Mouse (Mus musculus) liver, embryonic 11.5 days (tissue): Measurements from ENCODE around the gene Hivep2. TPM values are rescaled to one million over a fixed set of nuclear protein-coding genes. Genes with fewer than 3 reads are reported as not detected.

ENCODE experiments used
- ATAC-seq: fragments of 200-750 bp; cut with Nextera tagmentation; replicated peaks from 2 replicates; pipeline ENCODE4 v1.8.0; 2017; ENCODE audit warnings: moderate number of reproducible peaks, mild to moderate bottlenecking, moderate TSS enrichment, moderate library complexity; ENCODE audit not compliant: low FRiP score
- DNase-seq: peaks from one replicate; pipeline ENCODE4 v3.0.0-alpha.2; 2017; ENCODE audit warnings: low spot score
- H3K27ac ChIP-seq: fragments of 300-500 bp; sonication (generic); 2 replicates; pipeline ENCODE4 v1.5.1; 2014; ENCODE audit warnings: mild to moderate bottlenecking, low read depth, low read length, control low read depth
- H3K27me3 ChIP-seq: fragments of 300-500 bp; sonication (generic); replicated peaks from 2 replicates; pipeline ENCODE4 v1.6.1; 2014; ENCODE audit warnings: low read length, mixed read lengths; ENCODE audit not compliant: control insufficient read depth, insufficient read depth
- H3K36me3 ChIP-seq: fragments of 300-500 bp; sonication (generic); 2 replicates; pipeline ENCODE4 v1.6.1; 2014; ENCODE audit warnings: mild to moderate bottlenecking, low read length, moderate library complexity, mixed read lengths; ENCODE audit not compliant: control insufficient read depth, insufficient read depth
- H3K4me1 ChIP-seq: fragments of 300-500 bp; sonication (generic); replicated peaks from 2 replicates; pipeline ENCODE4 v1.6.1; 2014; ENCODE audit warnings: low read length, mixed read lengths; ENCODE audit not compliant: control insufficient read depth, insufficient read depth
- H3K4me2 ChIP-seq: fragments of 300-500 bp; sonication (generic); 2 replicates; pipeline ENCODE4 v1.6.1; 2014; ENCODE audit warnings: mild to moderate bottlenecking, control low read depth, moderate library complexity
- H3K4me3 ChIP-seq: fragments of 300-500 bp; sonication (generic); 2 replicates; pipeline ENCODE4 v1.5.1; 2014; ENCODE audit warnings: low read depth, low read length, control low read depth
- H3K9ac ChIP-seq: fragments of 300-500 bp; sonication (generic); 2 replicates; pipeline ENCODE4 v1.6.1; 2014; ENCODE audit warnings: low read depth, low read length, control low read depth
- H3K9me3 ChIP-seq: fragments of 300-500 bp; sonication (generic); 2 replicates; pipeline ENCODE4 v1.6.1; 2016; ENCODE audit warnings: low read length, inconsistent platforms, mixed read lengths; ENCODE audit not compliant: control insufficient read depth
- WGBS: fragments of 180-500 bp; shearing (Covaris S2); extraction: QIAGEN DNeasy Blood & Tissue Kit; methylation state at CpG from one replicate; pipeline ENCODE4 v1.1.7; 2014; 5-methylcytosine and 5-hydroxymethylcytosine counted together
- polyA plus RNA-seq: library from polyadenylated mRNA; unstranded; fragments of >200 nt; fragmentation: Nextera tagmentation; extraction: Ambion mirVana; gene quantifications from 2 replicates; pipeline ENCODE4 v1.2.1, GENCODE M21; 2014

Gene Hivep2
- polyA plus RNA-seq, 1 experiment from 2014 or later, result 2.2 TPM

DNA sequence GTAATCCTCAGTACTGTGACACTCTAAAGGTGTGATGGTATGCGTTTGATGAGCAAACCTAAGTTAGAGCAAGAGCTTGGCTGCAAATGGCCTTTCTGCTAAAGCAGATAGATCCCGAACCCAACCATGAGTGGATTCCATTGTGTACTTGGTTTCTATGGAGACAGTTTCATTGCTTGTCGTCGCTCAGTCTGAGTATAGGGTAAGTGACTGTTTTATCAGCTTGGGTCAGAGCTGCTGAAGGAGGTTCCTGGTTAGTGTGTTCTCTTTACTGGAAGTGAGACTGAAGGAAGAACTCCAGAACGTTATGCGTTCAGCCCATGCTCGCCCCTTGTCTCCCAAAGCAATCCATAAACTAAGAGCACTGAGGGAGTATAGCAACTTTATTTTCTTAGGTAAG is 54.4 kb downstream of the Hivep2 start:
- DNase-seq, result no peak
- no peaks in the 10 kb centered on the region for H3K4me1 ChIP-seq

DNA sequence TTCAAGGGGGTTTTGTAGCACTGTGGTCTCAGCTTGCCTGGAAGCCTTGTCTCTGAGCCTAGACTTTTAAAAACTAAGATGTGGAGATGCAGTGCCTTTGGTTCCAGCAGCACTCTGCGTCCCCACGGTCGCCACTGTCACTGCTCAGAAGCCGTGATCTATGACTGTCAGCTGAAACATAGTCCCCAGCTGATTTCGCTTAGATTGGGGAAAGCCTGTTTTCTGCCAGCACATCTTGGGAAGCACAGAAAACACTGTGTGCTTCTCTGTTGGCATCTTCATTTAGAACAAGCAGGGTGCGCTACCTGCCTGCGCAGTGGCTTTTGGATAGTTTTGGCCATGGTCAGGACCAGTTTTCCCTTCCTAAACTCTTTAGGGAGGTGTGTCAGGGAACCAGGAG is 59.1 kb downstream of the Hivep2 start:
- H3K9me3 ChIP-seq, result no peaks in the 10 kb centered on the region
- H3K27me3 ChIP-seq, result no peaks in the 10 kb centered on the region
- no peak overlapping the region for H3K9ac ChIP-seq
- no peak for ATAC-seq
- no peaks in the 10 kb centered on the region for H3K4me1 ChIP-seq
- WGBS, result 84% methylated on average over 7 of the region's 7 CpGs
- H3K36me3 ChIP-seq, result no peaks in the 10 kb centered on the region
- no peak overlapping the region for H3K4me2 ChIP-seq
- DNase-seq, result no peak
- no peak overlapping the region for H3K4me3 ChIP-seq
- H3K27ac ChIP-seq, result no peak overlapping the region

More for the DNA sequence above, 54.4 kb downstream of the Hivep2 start:
- 50% methylated on average over 7 of the region's 7 CpGs for WGBS
- no peak overlapping the region for H3K9ac ChIP-seq
- no peaks in the 10 kb centered on the region for H3K27me3 ChIP-seq
- no peaks in the 10 kb centered on the region for H3K9me3 ChIP-seq
- no peaks in the 10 kb centered on the region for H3K36me3 ChIP-seq
- ATAC-seq, result no peak
- H3K4me2 ChIP-seq, result no peak overlapping the region
- no peak overlapping the region for H3K27ac ChIP-seq
- H3K4me3 ChIP-seq, result no peak overlapping the region

DNA sequence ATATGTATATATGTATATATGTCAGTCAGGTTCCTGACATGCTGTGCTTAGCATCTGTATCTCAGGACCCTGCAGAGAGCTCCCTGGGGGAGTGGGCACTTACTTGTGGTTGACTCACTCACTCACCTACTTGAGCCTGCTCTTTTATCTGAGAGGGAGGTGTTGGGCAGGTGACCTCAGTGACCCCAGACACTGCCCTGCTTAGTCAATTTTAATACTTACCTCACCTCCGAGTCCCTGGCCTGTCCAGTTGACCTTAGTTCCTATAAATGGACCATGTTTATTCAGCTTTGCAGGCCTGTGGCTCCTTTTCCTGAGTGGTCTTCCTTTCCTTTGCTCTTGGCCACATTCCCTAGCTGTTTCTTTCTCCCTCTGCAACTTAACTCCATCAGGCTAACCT is 61.9 kb downstream of the Hivep2 start:
- H3K27me3 ChIP-seq, result no peaks in the 10 kb centered on the region
- no peak overlapping the region for H3K4me3 ChIP-seq
- DNase-seq, result no peak
- H3K9me3 ChIP-seq, result no peaks in the 10 kb centered on the region
- H3K36me3 ChIP-seq, result no peaks in the 10 kb centered on the region
- no peak overlapping the region for H3K4me2 ChIP-seq
- H3K4me1 ChIP-seq, result no peaks in the 10 kb centered on the region
- 48% methylated on average over 1 of the region's 1 CpGs for WGBS
- no peak overlapping the region for H3K9ac ChIP-seq
- no peak for ATAC-seq
- no peak overlapping the region for H3K27ac ChIP-seq

DNA sequence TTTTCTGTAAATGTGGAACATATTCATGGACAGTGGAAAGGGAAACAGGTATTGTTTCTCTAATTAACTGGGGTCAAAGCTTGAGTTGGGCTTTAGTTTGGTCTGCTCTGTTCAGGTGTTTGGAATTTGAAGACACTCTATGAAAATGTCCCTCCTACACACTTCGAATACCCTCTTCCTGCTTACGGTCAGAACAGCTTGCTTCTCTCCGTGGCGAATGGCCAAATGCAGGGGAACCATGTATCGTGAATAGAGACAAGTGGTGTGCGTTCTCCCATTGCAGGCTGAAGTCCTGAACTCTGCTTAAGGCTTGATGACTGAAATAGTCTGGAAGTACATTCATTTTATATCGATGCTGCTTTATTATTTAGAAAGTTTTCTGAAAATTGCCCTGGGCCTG is 63.1 kb downstream of the Hivep2 start:
- H3K4me1 ChIP-seq, result no peaks in the 10 kb centered on the region
- H3K4me3 ChIP-seq, result no peak overlapping the region
- H3K9ac ChIP-seq, result no peak overlapping the region
- WGBS, result 84% methylated on average over 7 of the region's 7 CpGs
- H3K27ac ChIP-seq, result no peak overlapping the region
- no peaks in the 10 kb centered on the region for H3K36me3 ChIP-seq
- no peaks in the 10 kb centered on the region for H3K27me3 ChIP-seq
- DNase-seq (no peak), ATAC-seq (no peak)
- no peaks in the 10 kb centered on the region for H3K9me3 ChIP-seq
- no peak overlapping the region for H3K4me2 ChIP-seq

DNA sequence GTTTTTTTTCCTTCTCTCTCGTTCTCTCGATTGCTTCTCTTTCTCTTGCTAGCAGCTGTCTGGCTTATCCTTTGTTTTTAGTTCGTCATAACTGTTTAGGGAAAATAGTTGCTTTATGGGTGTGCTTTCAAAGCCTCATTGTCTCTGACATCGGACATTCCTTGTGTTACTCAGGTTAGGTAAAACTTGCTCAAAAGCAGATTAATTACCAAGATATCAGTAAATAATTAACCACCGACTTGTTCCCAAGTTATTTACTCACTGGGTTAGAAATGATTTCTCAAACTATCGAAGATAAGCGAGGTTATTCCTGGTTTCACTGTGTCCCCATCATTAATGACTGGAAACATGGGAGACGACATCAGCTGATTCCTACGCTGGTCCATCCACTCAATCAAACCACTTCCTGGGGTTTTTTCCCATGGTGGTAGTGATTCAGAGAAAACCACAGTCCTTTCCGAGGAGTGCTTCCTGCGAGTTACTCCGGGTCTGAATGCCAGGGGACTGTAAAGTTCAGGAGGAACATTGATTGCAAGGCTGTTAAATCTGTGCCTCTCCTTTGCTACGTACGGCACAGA is 64.7 kb downstream of the Hivep2 start:
- Histone ChIP-seq H3K4me3 (no peak overlapping the region), H3K36me3 (no peaks in the 10 kb centered on the region), H3K4me2 (no peak overlapping the region), H3K9me3 (no peaks in the 10 kb centered on the region), H3K9ac (no peak overlapping the region), H3K4me1 (no peaks in the 10 kb centered on the region), H3K27me3 (no peaks in the 10 kb centered on the region), H3K27ac (no peak overlapping the region)
- no peak for ATAC-seq
- DNase-seq, result no peak
- WGBS, result 71% methylated on average over 14 of the region's 14 CpGs

DNA sequence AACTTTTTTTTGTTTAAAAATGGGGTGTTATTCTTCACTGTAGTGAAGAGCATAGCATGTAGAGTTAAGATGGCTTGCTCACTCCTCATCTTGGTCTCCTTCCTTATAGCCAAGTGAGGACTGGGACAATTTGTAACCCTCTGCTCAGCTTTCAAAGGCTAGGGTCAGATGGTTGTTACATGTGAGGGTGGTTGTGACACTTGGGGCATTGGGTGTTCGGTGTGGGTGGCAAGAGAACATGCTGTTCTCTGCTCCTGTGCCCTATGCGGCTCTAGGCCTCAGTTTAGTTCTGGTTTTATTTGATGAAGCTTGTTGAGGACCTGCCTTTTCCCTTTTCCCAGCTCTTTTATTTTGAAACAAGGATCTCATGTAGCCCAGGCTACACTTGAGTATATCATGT is 66.7 kb downstream of the Hivep2 start:
- Histone ChIP-seq H3K27ac (no peak overlapping the region), H3K9me3 (no peaks in the 10 kb centered on the region)

DNA sequence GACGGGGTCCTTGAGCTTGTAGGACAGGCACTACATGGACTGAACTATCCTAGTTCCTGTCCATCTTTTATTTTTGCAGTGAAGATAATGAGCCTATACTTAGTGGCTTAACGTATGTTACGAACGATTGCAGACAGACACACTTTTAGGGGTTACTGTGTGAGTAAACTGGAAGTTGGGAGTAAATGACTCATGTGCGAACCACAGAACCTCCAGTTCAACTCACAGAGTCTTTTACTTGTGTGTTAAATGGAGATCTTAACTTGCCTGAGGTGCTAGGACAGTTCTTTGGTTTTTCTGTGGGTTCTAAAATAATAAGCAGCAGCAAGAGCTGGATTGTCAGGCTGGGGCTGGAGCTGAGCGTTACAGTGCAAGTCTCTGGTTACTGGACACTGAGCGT is 68.2 kb downstream of the Hivep2 start:
- 79% methylated on average over 7 of the region's 7 CpGs for WGBS

More for the DNA sequence above, 66.7 kb downstream of the Hivep2 start:
- no peaks in the 10 kb centered on the region for H3K27me3 ChIP-seq
- DNase-seq, result no peak
- no peak overlapping the region for H3K4me3 ChIP-seq
- no peak for ATAC-seq
- 94% methylated on average over 2 of the region's 2 CpGs for WGBS
- no peaks in the 10 kb centered on the region for H3K4me1 ChIP-seq
- H3K4me2 ChIP-seq, result no peak overlapping the region
- no peaks in the 10 kb centered on the region for H3K36me3 ChIP-seq
- no peak overlapping the region for H3K9ac ChIP-seq

DNA sequence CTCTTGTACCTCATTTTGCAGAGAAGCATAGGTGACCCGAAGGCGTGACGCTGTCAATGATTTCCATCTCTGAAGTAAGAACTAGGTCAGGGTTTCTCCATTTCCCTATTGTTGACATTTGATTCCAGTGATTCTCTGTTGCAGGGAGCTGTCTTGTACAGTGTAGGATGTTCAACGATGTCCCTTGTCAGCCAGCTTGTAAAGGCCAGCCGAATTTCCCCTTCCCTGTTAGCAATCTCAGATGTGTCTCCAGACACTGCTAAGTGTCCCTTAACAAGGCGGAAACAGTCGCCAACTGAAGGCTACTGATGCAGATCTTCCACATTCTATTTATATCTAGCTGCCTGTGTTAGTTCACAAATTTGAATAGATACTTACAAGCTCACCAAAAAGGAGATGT is 68.9 kb downstream of the Hivep2 start:
- H3K4me2 ChIP-seq, result no peak overlapping the region
- ATAC-seq, result no peak
- no peak for DNase-seq
- WGBS, result 70% methylated on average over 7 of the region's 7 CpGs
- H3K4me3 ChIP-seq, result no peak overlapping the region
- H3K4me1 ChIP-seq, result no peaks in the 10 kb centered on the region
- no peak overlapping the region for H3K9ac ChIP-seq
- no peaks in the 10 kb centered on the region for H3K36me3 ChIP-seq
- H3K27me3 ChIP-seq, result no peaks in the 10 kb centered on the region
- H3K9me3 ChIP-seq, result no peaks in the 10 kb centered on the region
- no peak overlapping the region for H3K27ac ChIP-seq

More for the DNA sequence above, 68.2 kb downstream of the Hivep2 start:
- no peak overlapping the region for H3K4me3 ChIP-seq
- ATAC-seq (no peak), DNase-seq (no peak)
- no peak overlapping the region for H3K4me2 ChIP-seq
- H3K9me3 ChIP-seq, result no peaks in the 10 kb centered on the region
- H3K9ac ChIP-seq, result no peak overlapping the region
- H3K27ac ChIP-seq, result no peak overlapping the region
- no peaks in the 10 kb centered on the region for H3K4me1 ChIP-seq
- no peaks in the 10 kb centered on the region for H3K36me3 ChIP-seq
- H3K27me3 ChIP-seq, result no peaks in the 10 kb centered on the region

DNA sequence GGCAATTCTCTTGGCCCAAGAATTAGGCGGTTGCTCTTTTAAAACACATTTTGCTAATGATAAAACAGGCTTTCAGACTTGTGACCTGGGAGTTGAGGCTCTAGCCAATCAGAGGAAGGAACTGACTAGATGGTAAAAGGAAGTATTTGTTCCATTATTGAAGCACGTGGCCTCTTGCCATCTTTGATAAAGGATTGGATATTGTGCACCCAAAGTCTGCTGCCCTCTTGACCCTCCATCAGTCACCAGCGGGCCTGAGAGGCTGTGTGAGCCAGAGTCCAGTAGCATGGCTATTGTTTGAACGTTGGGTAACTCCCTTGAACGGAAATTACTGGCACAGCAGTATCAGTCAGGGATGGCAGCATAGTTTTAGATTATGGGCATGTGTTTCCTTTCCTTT is 69.7 kb downstream of the Hivep2 start:
- Histone ChIP-seq H3K9ac (no peak overlapping the region), H3K4me3 (no peak overlapping the region), H3K36me3 (no peaks in the 10 kb centered on the region), H3K4me1 (no peaks in the 10 kb centered on the region), H3K27ac (no peak overlapping the region), H3K4me2 (no peak overlapping the region), H3K27me3 (no peaks in the 10 kb centered on the region), H3K9me3 (no peaks in the 10 kb centered on the region)
- ATAC-seq, result no peak
- WGBS, result 58% methylated on average over 5 of the region's 5 CpGs
- no peak for DNase-seq
